Mouse (Mus musculus) heart, adult 2 months (tissue): Measurements from ENCODE around the gene Trappc3l.

Source experiments
- CTCF ChIP-seq: fragments of 200-600 bp; IDR thresholded peaks from 2 replicates; pipeline ENCODE4 v1.8.1; 2022; ENCODE audit warnings: antibody characterized with exemption, mild to moderate bottlenecking, moderate library complexity
- EP300 ChIP-seq: fragments of 200-500 bp; IDR thresholded peaks from 2 replicates; pipeline ENCODE4 v1.6.1; 2011; ENCODE audit warnings: low read depth, low read length, control low read depth; ENCODE audit not compliant: insufficient read depth
- POLR2A ChIP-seq: fragments of 200-500 bp; IDR thresholded peaks from 2 replicates; pipeline ENCODE4 v1.6.1; 2011; ENCODE audit warnings: mild to moderate bottlenecking, low read depth, low read length, control low read depth; ENCODE audit not compliant: insufficient read depth

- TF ChIP-seq POLR2A (no peak), CTCF (no peak), EP300 (no peak)
These were observed 80.4 kb downstream of the Trappc3l start for GRCm38 (mm10) chr10:34117770-34118169.
